Mouse (Mus musculus): ENCODE results near the gene Gm43951.

- TF ChIP-seq CTCF (IDR thresholded peaks at IDR 0.05; ENCODE audit: insufficient read depth, low read length) = no peak
- no peak for TF ChIP-seq POLR2A (IDR thresholded peaks at IDR 0.05; ENCODE audit: borderline replicate concordance, extremely low read depth, low read depth, low read length)
Measured at GRCm38 (mm10) chr11:72155981-72156428, 50.6 kb downstream of the Gm43951 start.
